Mouse (Mus musculus) neural tube, embryonic 11.5 days (tissue): Measurements from ENCODE around the gene Phf11c. TPM values are rescaled to one million over a fixed set of nuclear protein-coding genes. Genes with fewer than 3 reads are reported as not detected.
"Not testable (repeated sequence)": the region's sequence is repeated elsewhere in the genome, so short reads cannot be mapped to it uniquely, and the experiment has no call there.

ENCODE experiments used
- ATAC-seq: fragments of 200-750 bp; cut with Nextera tagmentation; 2 replicates; pipeline ENCODE4 v1.8.0; 2017; ENCODE audit warnings: moderate number of reproducible peaks, mild to moderate bottlenecking, moderate TSS enrichment, moderate library complexity; ENCODE audit not compliant: insufficient read depth, low FRiP score, low TSS enrichment
- DNase-seq: peaks from one replicate; pipeline ENCODE4 v3.0.0-alpha.2; 2015; ENCODE audit warnings: low spot score
- H3K27ac ChIP-seq: fragments of 300-500 bp; sonication (generic); 2 replicates; pipeline ENCODE4 v1.5.1; 2014; ENCODE audit warnings: low read depth, mild to moderate bottlenecking, low read length
- H3K27me3 ChIP-seq: fragments of 300-500 bp; sonication (generic); 2 replicates; pipeline ENCODE4 v1.6.1; 2014; ENCODE audit warnings: mild to moderate bottlenecking, low read length, mixed read lengths; ENCODE audit not compliant: control insufficient read depth, insufficient read depth
- H3K36me3 ChIP-seq: fragments of 300-500 bp; sonication (generic); 2 replicates; pipeline ENCODE4 v1.6.1; 2014; ENCODE audit warnings: mild to moderate bottlenecking, low read length, moderate library complexity, mixed read lengths; ENCODE audit not compliant: control insufficient read depth, insufficient read depth
- H3K4me1 ChIP-seq: fragments of 300-500 bp; sonication (generic); 2 replicates; pipeline ENCODE4 v1.6.1; 2014; ENCODE audit warnings: low read length, mixed read lengths; ENCODE audit not compliant: control insufficient read depth, insufficient read depth
- H3K4me2 ChIP-seq: fragments of 300-500 bp; sonication (generic); 2 replicates; pipeline ENCODE4 v1.6.1; 2014; ENCODE audit warnings: low read depth, mild to moderate bottlenecking, moderate library complexity
- H3K4me3 ChIP-seq: fragments of 300-500 bp; sonication (generic); 2 replicates; pipeline ENCODE4 v1.5.1; 2014; ENCODE audit warnings: low read depth, low read length
- H3K9ac ChIP-seq: fragments of 300-500 bp; sonication (generic); 2 replicates; pipeline ENCODE4 v1.6.1; 2014; ENCODE audit warnings: mild to moderate bottlenecking, low read length
- H3K9me3 ChIP-seq: fragments of 300-500 bp; sonication (generic); 2 replicates; pipeline ENCODE4 v1.6.1; 2016; ENCODE audit warnings: low read length; ENCODE audit not compliant: control insufficient read depth
- WGBS: fragments of 180-500 bp; shearing (Covaris S2); extraction: QIAGEN DNeasy Blood & Tissue Kit; methylation state at CpG from one replicate; pipeline ENCODE4 v1.1.7; 2014; 5-methylcytosine and 5-hydroxymethylcytosine counted together
- polyA plus RNA-seq: library from polyadenylated mRNA; unstranded; fragments of >200 nt; fragmentation: Nextera tagmentation; extraction: Ambion mirVana; gene quantifications from 2 replicates; pipeline ENCODE4 v1.2.1, GENCODE M21; 2014

The Phf11c gene
- polyA plus RNA-seq, 1 experiment from 2014 or later: 0.81 TPM

- Histone ChIP-seq H3K4me2 (no peak overlapping the region), H3K4me3 (no peak overlapping the region), H3K9me3 (no peaks in the 10 kb centered on the region), H3K4me1 (no peaks in the 10 kb centered on the region), H3K36me3 (no peaks in the 10 kb centered on the region), H3K27ac (no peak overlapping the region), H3K9ac (no peak overlapping the region), H3K27me3 (no peaks in the 10 kb centered on the region)
- WGBS: 92% methylated on average over 11 of the region's 11 CpGs
- DNase-seq (no peak), ATAC-seq (no peak)
Measured at GRCm38 (mm10) chr14:59422912-59423663, 27.9 kb upstream of the Phf11c start.

- H3K4me1 ChIP-seq: no peaks in the 10 kb centered on the region
- DNase-seq: no peak
- no peaks in the 10 kb centered on the region for H3K36me3 ChIP-seq
- no peak for ATAC-seq
- 90% methylated on average over 4 of the region's 4 CpGs for WGBS
- H3K9me3 ChIP-seq: no peaks in the 10 kb centered on the region
- no peak overlapping the region for H3K4me2 ChIP-seq
- H3K4me3 ChIP-seq: no peak overlapping the region
- no peak overlapping the region for H3K9ac ChIP-seq
- H3K27ac ChIP-seq: no peak overlapping the region
- no peaks in the 10 kb centered on the region for H3K27me3 ChIP-seq
Measured at GRCm38 (mm10) chr14:59418171-59418570, 23.0 kb upstream of the Phf11c start.

- not testable (repeated sequence) for H3K27me3 ChIP-seq, H3K4me3 ChIP-seq, H3K9me3 ChIP-seq, H3K9ac ChIP-seq, H3K36me3 ChIP-seq, H3K27ac ChIP-seq, DNase-seq, ATAC-seq, H3K4me2 ChIP-seq, H3K4me1 ChIP-seq
- WGBS: 98% methylated on average over 2 of the region's 2 CpGs
Measured at GRCm38 (mm10) chr14:59414979-59415378, 19.8 kb upstream of the Phf11c start.

DNA sequence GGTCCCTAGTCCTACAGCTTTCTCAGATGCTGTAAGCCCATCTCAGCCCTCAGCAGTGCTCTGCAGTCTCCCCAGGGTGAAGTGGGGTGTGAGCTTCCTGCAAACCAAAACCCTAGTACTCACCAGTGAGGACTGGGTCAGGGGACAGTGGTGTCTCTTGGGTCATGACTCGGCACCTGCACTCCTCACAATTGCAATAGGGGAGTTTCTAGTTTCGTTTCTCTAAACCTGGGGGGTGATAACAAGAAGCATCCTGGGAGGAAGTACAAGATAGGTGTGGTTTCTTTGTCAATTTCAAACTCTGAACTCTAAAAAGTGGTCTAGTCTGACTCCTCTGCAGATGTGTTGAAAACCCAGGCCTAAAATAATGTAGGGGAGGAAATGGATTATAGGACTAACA lies 1.8 kb upstream of the Phf11c start:
- no peaks in the 10 kb centered on the region for H3K9me3 ChIP-seq
- no peak for ATAC-seq
- H3K4me1 ChIP-seq: no peaks in the 10 kb centered on the region
- no peaks in the 10 kb centered on the region for H3K36me3 ChIP-seq
- no peak for DNase-seq
- no peak overlapping the region for H3K9ac ChIP-seq
- no peaks in the 10 kb centered on the region for H3K27me3 ChIP-seq
- no peak overlapping the region for H3K4me2 ChIP-seq
- 89% methylated on average over 2 of the region's 2 CpGs for WGBS
- no peak overlapping the region for H3K27ac ChIP-seq
- H3K4me3 ChIP-seq: no peak overlapping the region

GRCm38 (mm10) chr14:59390181-59390580 lies 5.0 kb downstream of the Phf11c start:
- WGBS: 76% methylated on average over 4 of the region's 4 CpGs
- not testable (repeated sequence) for H3K9ac ChIP-seq, H3K4me1 ChIP-seq, H3K27me3 ChIP-seq, H3K4me3 ChIP-seq, ATAC-seq, DNase-seq, H3K27ac ChIP-seq, H3K36me3 ChIP-seq, H3K9me3 ChIP-seq, H3K4me2 ChIP-seq

- no peak overlapping the region for H3K4me2 ChIP-seq
- no peak overlapping the region for H3K4me3 ChIP-seq
- no peak for DNase-seq
- no peak overlapping the region for H3K9ac ChIP-seq
- H3K27me3 ChIP-seq: no peaks in the 10 kb centered on the region
- no peaks in the 10 kb centered on the region for H3K36me3 ChIP-seq
- no peaks in the 10 kb centered on the region for H3K4me1 ChIP-seq
- 78% methylated on average over 1 of the region's 1 CpGs for WGBS
- H3K27ac ChIP-seq: no peak overlapping the region
- ATAC-seq: no peak
- H3K9me3 ChIP-seq: no peaks in the 10 kb centered on the region
Measured at GRCm38 (mm10) chr14:59389532-59389931, 5.6 kb downstream of the Phf11c start.

DNA sequence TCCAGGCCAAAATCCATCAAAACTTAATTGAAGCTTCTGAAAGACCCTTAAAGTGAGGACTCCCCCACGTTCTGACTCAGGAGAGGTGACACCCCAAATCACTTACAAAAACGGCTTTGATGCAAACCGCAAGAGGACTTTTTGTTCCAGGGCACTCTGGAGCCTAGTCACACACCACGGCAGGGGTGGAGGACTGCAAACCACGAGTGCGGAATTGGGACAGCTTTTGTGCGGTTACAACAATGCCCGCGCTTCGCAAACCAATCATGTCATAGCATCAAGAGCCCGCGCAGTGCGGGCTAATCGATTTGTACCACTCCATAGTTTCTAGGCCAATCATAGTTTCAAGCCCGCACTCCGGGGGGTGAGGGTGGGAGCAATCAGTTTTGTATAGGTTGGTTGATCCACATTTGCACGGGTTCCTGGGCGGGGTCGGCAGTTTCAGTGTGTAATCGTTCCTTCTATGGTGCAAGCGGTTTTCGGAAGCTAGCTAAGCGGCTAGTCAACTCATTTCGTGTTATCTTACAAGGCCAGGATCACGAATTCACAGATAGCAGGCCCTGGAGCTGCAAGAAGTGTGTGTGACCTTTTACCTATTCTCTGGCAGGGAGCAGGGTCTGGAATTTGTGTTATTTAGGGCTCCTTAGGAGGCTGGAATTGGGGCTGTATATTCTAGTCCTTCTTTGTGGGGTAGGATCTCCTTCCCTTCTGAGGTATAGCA lies 24.7 kb downstream of the Phf11c start:
- H3K27ac ChIP-seq: no peak overlapping the region

DNA sequence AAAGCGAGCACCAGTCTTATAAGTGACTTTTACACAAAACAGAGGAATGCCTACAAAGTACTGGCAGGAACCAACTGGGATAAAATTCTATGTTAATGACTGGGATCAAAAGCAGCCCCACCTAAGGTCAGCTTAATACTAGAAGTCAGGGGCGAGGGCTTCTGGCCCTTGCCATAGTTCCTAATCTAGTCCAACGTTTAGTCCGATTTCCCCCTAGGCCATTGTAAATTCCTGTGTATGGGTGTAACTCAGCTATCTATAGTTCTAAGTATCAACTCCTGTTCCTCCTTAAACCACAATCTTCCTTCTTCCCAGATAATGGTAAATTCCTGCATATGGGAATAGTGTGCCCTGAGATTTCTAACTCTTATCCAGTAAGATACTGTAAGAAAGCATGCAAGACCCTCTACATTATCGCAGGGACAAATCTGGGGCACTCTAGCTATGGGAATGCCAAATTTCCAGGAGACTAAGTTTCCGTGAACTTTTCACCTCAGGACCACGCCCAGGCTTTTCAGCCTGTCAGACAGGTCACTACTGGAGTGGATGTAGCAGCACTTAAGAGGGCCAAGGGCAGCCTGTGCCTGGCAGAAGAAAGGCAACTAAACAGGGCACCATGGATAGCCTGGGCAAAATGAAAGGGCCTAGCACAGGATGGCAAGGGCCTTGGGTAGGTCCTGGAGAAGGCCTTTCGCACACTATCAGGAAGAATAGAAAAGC lies 28.6 kb downstream of the Phf11c start:
- DNase-seq (no peak), ATAC-seq (no peak)
- Histone ChIP-seq H3K4me3 (no peak overlapping the region), H3K36me3 (no peaks in the 10 kb centered on the region), H3K27me3 (no peaks in the 10 kb centered on the region), H3K9ac (no peak overlapping the region), H3K4me1 (no peaks in the 10 kb centered on the region), H3K27ac (no peak overlapping the region), H3K4me2 (no peak overlapping the region), H3K9me3 (peaks cover 4% of the 10 kb centered on the region; the same call in 1 of the 2 replicates)
- 82% methylated on average over 8 of the region's 8 CpGs for WGBS

More for the DNA sequence above, 24.7 kb downstream of the Phf11c start:
- Histone ChIP-seq H3K4me1 (no peaks in the 10 kb centered on the region), H3K9me3 (peaks cover 4% of the 10 kb centered on the region; the same call in 1 of the 2 replicates), H3K27me3 (no peaks in the 10 kb centered on the region), H3K4me3 (no peak overlapping the region), H3K9ac (no peak overlapping the region), H3K36me3 (no peaks in the 10 kb centered on the region), H3K4me2 (no peak overlapping the region)
- 94% methylated on average over 25 of the region's 25 CpGs for WGBS
- ATAC-seq (no peak), DNase-seq (no peak)
